Mouse (Mus musculus): ENCODE data around the gene Washc4. TPM values are rescaled to one million over a fixed set of nuclear protein-coding genes. Genes with fewer than 3 reads are reported as not detected.
"Not testable (repeated sequence)": the region's sequence is repeated elsewhere in the genome, so short reads cannot be mapped to it uniquely, and the experiment has no call there.

Washc4 gene
- 10.7 and 11.2 TPM in 2 replicates for total RNA-seq (2014; fragmentation: Nextera tagmentation)
- 20.1 and 24.5 TPM in 2 replicates for total RNA-seq (2017)

GRCm38 (mm10) chr10:83543439-83544102, at the start of gene Washc4:
Gene Washc4, plus strand, starts transcription at chr10:83543752.
- ATAC-seq (replicated peaks; ENCODE audit: low FRiP score, low TSS enrichment, poor library complexity, severe bottlenecking) = peak; percentile 98

DNA sequence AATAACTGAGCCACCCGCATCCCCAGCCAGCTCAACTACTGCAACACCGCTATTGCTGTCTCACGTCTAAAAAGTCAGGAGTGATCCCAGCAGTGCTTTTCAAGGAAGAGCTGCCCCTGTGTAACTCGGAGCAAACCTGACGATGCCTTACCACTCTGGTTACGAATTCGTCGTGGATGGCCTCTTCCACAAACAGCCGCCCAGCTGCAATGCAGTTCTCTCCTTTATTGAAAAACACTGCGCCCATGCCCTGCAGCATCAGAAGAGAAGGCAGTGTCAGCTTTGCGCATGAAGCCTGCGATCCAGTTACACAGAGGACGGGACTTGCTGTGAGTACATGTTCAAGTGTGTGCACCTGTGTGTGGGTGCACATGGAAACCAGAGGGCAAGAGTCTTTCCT, 46.2 kb upstream of the Washc4 start:
- ATAC-seq (replicated peaks; ENCODE audit: low FRiP score, low TSS enrichment, poor library complexity, severe bottlenecking) = no peak

DNA sequence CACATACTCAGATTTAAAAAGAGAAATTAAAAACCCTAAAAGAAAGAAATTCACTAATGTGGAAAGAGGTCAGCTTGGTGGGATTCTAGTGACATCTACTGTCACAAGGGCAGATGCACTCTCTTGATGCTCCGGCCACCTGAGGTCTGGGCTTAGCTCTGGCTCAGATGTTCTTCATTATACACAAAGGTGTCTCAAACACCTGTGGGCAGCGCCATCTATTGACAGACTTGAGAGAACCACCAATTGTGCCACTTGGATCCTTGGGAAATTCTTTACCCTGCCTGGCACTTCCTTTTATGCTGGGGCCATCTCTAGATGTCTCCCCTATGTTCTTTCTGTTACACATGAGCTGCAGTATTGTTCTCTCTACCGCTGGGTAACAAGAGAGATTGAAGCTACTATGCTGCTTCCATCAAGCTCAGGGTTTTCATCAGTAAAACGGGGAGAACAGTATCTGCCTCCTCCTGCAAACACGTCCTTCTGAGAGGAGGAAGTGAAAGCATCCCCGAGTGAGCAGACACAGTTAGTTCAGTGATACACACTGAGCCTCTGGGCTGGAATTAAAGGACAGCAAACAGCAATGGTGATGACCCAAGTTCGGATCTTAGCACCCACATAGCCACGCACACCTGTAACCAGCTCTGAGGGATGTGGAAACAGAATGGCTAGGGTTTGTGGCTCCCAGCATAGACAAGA, 34.4 kb upstream of the Washc4 start:
- peak; percentile 57; the same call in 1 of the 2 replicates for ATAC-seq (replicated peaks; ENCODE audit: low FRiP score, low TSS enrichment, poor library complexity, severe bottlenecking)

GRCm38 (mm10) chr10:83511304-83511703, 32.2 kb upstream of the Washc4 start:
- no peak for ATAC-seq (replicated peaks; ENCODE audit: low FRiP score, low TSS enrichment, poor library complexity, severe bottlenecking)

DNA sequence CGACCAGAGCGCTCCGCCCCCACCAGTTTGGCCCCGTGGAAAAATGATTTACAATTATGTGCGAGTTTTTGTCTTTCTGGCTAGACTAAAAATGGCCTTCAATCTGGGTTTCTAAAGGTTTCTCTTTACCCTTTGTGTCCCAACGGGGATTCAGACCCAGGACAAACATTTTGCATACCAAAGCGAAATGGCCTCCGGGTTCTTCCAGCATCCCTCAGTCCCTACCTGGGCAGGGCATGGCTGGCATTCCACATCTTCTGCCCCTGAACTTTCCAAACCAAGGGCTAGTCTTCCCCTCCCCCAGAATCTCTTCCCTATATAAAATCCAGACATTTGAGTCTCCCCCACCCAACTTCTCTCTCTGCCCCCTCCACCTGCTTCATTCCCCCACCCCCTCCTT, 29.8 kb upstream of the Washc4 start:
- ATAC-seq (replicated peaks; ENCODE audit: low FRiP score, low TSS enrichment, poor library complexity, severe bottlenecking) = no peak

DNA sequence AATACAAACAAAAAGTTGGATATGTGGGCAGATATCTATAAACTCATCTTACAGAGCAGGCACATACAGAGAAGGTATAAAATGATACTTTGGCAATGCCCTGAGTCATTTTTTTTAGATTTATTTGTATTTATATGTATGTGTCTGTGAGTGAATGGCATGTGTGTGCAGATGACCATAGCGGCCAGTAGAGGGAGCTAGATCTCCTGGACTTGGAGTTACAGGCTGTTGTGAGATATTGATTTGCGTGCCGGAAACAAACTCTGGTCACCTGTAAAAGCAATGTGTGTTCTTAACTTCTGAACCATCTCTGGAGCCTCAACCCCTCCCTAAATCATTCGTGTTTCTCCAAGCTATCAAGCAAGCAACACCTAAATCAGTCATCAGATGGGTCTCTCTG, 22.6 kb upstream of the Washc4 start:
- ATAC-seq (replicated peaks; ENCODE audit: low FRiP score, low TSS enrichment, poor library complexity, severe bottlenecking) = no peak

DNA sequence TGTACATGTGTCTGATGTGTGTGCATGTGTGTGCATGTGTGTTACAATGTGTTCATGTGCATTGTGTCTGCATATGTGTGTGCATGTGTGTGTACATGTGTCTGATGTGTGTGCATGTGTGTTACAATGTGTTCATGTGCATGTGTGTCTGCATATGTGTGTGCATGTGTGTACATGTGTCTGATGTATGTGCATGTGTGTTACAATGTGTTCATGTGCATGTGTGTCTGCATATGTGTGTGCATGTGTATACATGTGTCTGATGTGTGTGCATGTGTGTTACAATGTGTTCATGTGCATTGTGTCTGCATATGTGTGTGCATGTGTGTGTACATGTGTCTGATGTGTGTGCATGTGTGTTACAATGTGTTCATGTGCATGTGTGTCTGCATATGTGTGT, 19.3 kb upstream of the Washc4 start:
- not testable (repeated sequence) for ATAC-seq (replicated peaks; ENCODE audit: low FRiP score, low TSS enrichment, poor library complexity, severe bottlenecking)

- ATAC-seq (replicated peaks; ENCODE audit: low FRiP score, low TSS enrichment, poor library complexity, severe bottlenecking) = no peak
These were observed 13.1 kb upstream of the Washc4 start for GRCm38 (mm10) chr10:83530384-83530967.

- ATAC-seq (replicated peaks; ENCODE audit: low FRiP score, low TSS enrichment, poor library complexity, severe bottlenecking) = no peak
These were observed 10.2 kb upstream of the Washc4 start for GRCm38 (mm10) chr10:83533258-83533909.

GRCm38 (mm10) chr10:83533910-83534283, 9.7 kb upstream of the Washc4 start, which contains the start of gene Aldh1l2:
Gene Aldh1l2, minus strand, starts transcription at chr10:83534140.
- peak; percentile 97 for ATAC-seq (replicated peaks; ENCODE audit: low FRiP score, low TSS enrichment, poor library complexity, severe bottlenecking)

- no peak for ATAC-seq (replicated peaks; ENCODE audit: low FRiP score, low TSS enrichment, poor library complexity, severe bottlenecking)
These were observed 7.1 kb upstream of the Washc4 start for GRCm38 (mm10) chr10:83536436-83536835.

GRCm38 (mm10) chr10:83539311-83539980, 4.1 kb upstream of the Washc4 start:
- no peak for ATAC-seq (replicated peaks; ENCODE audit: low FRiP score, low TSS enrichment, poor library complexity, severe bottlenecking)

DNA sequence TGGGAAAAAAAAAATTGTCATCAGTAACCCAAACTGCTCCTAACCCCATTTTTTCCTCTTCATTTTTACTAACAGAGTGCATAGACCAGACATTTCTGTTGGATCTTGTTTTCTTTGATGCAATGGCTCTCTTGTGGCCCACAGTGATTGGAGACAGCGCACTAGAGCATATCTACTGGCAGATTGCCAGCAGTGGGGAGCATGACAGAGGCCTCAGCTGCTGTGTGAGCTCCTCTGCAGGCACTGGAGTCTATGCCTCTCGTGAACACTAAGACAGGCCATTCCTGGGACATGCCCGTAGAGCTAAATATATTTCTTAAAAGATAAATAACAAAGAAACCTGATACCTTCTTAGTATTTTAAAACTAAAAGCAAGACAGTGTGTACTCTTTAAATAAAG, 3.5 kb upstream of the Washc4 start:
- 0 out of 2 replicates have a peak, but pooled peaks have one; percentile 48 for ATAC-seq (replicated peaks; ENCODE audit: low FRiP score, low TSS enrichment, poor library complexity, severe bottlenecking)

- no peak for ATAC-seq (replicated peaks; ENCODE audit: low FRiP score, low TSS enrichment, poor library complexity, severe bottlenecking)
These were observed 1.3 kb upstream of the Washc4 start for GRCm38 (mm10) chr10:83542241-83542640.

- ATAC-seq (replicated peaks; ENCODE audit: low FRiP score, low TSS enrichment, poor library complexity, severe bottlenecking) = peak; percentile 65
These were observed 539 bp downstream of the Washc4 start for GRCm38 (mm10) chr10:83544103-83544479.

GRCm38 (mm10) chr10:83545341-83545740, 1.8 kb downstream of the Washc4 start:
- no peak for ATAC-seq (replicated peaks; ENCODE audit: low FRiP score, low TSS enrichment, poor library complexity, severe bottlenecking)

DNA sequence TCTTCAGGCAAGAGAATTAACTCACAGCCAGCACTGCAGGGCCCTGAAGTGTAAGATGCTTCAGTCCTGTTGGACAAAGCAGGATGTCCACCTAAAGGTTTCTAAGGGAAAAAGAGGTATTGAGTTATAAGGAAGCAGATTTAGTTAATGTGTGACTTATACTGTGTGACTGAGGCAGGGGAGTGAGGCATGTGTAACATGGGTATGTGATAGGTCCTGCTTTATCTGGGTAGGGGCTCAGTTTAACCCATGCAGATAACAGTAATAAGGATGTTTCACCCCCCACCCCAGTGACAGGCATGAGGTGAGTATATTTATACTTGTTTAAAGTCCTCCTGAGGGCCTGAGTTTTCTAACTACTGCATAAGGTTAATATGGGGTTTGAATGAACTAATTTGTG, 19.5 kb downstream of the Washc4 start:
- ATAC-seq (replicated peaks; ENCODE audit: low FRiP score, low TSS enrichment, poor library complexity, severe bottlenecking) = no peak

DNA sequence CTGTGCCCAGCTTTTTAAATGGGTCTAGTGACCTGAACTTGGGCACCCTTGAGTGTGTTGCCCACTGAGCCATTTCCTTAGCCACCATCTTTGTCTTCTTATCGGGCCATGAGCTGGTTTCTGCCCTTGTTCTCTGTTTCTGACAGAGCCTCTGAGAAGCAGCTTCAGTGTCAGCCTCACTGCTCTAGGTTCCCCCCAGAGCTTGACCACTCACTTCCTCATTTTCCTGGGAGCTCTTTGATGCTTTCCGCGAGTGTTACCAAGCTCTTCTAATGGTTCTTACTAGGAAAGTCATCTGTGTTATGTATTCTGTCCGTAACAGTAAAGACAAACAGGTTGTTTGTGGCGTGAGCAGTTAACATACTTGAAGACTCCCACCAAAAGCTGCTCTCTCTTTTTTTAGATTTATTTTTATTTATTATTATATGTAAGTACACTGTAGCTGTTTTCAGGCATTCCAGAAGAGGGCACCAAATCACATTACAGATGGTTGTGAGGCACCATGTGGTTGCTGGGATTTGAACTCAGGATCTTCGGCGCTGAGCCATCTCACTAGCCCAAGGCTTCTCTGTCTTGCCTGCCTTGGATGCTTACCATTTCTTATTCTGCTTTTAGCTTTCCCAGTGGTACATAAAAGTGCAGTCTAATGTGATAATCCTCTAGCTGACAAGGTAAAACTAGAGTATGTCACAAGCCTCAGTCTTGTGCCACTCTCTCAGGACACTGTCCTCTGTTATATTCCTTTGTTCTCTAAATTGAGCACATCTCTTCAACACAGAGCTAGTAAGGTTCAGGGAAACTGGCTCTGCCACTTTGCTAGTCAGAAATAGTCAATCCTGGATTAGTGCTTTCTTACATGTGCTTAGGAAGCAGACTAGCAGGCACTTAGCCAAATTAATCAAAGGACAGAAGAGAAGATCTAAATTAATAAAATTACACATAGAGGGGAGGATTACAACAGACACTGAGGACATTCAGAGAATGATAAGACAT, 22.2 kb downstream of the Washc4 start:
- ATAC-seq (replicated peaks; ENCODE audit: low FRiP score, low TSS enrichment, poor library complexity, severe bottlenecking) = no peak

All from megakaryocyte-erythroid progenitor cell, adult 5-6 weeks (primary cell).